15 mouse cellular contexts compared by ENCODE assay signal in the genomic region with DNA sequence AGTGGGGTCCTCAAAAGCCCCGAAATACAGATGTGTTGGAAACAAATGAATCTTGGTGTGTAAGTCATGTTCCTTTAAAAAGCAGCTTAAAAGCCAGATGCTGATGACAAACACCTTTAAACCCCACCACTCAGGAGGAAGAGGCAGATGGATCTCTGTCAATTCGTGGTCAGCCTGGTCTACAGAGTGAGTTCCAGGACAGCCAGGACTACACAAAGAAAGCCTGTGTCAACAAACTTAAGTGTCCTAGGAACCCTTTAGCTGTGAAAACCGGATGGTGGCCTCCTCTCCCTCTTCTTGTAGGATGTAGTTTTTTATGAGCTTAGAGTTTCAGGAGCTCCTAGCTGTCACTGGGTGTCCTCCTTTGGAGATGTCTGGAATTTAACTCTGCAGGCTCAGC. TPM values are rescaled to one million over a fixed set of nuclear protein-coding genes. Genes with fewer than 3 reads are reported as not detected.
A peak's percentile ranks its signal among the peaks of the same experiment; 100 is the strongest.
DNase-seq lines count a peak whose midpoint lies in the region; ATAC-seq and TF ChIP-seq lines count a peak whose summit lies in the region.
"Had no signal": no experiment of that assay in that cellular context is flagged by ENCODE, and none has a peak within 500 bp of the region (broad histone marks: within the 10 kb centered on the region; RNA-seq: fewer than 3 reads in every experiment).

No protein-coding gene starts in this region.

- H3K4me3 ChIP-seq in kidney, postnatal 0 days (replicated peaks; ENCODE audit: low read depth, low read length) = no peak overlapping the region
- H3K4me3 ChIP-seq in ES-E14 (ENCODE audit: insufficient read depth in 1 of 2, low read depth in 1 of 2, low read length in 2 of 2, poor library complexity in 1 of 2, severe bottlenecking in 1 of 2) = peak overlapping the region; percentile 0 to 24; a peak in 1 of 4 replicates
- H3K4me3 ChIP-seq in limb, embryonic 10.5 days = no peak overlapping the region
- H3K4me3 ChIP-seq in forebrain, embryonic 16.5 days (replicated peaks; ENCODE audit: low read length) = no peak overlapping the region
- H3K4me3 ChIP-seq: erythroblast, embryonic 14.5 days; liver, embryonic 13.5 days had no signal

- in situ Hi-C loops in ES-E14 (cut with MboI; ENCODE audit: low sequenced_read_pairs in 2 of 2, unreplicated experiment in 2 of 2) = no loop called here

- peak; percentile 92 for DNase-seq in heart, adult 11 months
- DNase-seq in heart, postnatal 14 days = no peak
- peak; percentile 41 for DNase-seq in kidney, postnatal 0 days (ENCODE audit: low spot score)
- DNase-seq in kidney, adult 11 months = no peak
- no peak for DNase-seq in ES-E14 (ENCODE audit: low read depth, low spot score)
- DNase-seq in limb, embryonic 10.5 days (ENCODE audit: low spot score) = no peak
- DNase-seq in testis, postnatal 14 days (ENCODE audit: low spot score) = no peak
- DNase-seq: adrenal gland, postnatal 14 days; cerebellum, adult 2 months; liver, embryonic 13.5 days; spleen, adult 18-20 months; thymus, postnatal 14 days had no signal

- H3K9me3 ChIP-seq in kidney, postnatal 0 days (replicated peaks; ENCODE audit: low read length) = no peaks in the 10 kb centered on the region
- H3K9me3 ChIP-seq in ES-E14 (ENCODE audit: control insufficient read depth, insufficient read depth, low read depth, low read length) = no peaks in the 10 kb centered on the region
- no peaks in the 10 kb centered on the region for H3K9me3 ChIP-seq in limb, embryonic 10.5 days (replicated peaks)
- H3K9me3 ChIP-seq in forebrain, embryonic 16.5 days (ENCODE audit: control insufficient read depth, low read length) = no peaks in the 10 kb centered on the region
- H3K9me3 ChIP-seq: liver, embryonic 13.5 days had no signal

- no peak overlapping the region; the same call in 1 of the 2 replicates for H3K4me2 ChIP-seq in kidney, postnatal 0 days (ENCODE audit: low read length)
- H3K4me2 ChIP-seq in forebrain, embryonic 16.5 days (ENCODE audit: low read length) = no peak overlapping the region
- H3K4me2 ChIP-seq: liver, embryonic 13.5 days had no signal

- ATAC-seq in kidney, postnatal 0 days (replicated peaks; ENCODE audit: low FRiP score, low read depth) = no peak
- ATAC-seq in forebrain, embryonic 16.5 days = no peak
- ATAC-seq: Patski had no signal

- peaks cover 3% of the 10 kb centered on the region; the same call in 1 of the 2 replicates for H3K4me1 ChIP-seq in kidney, postnatal 0 days (replicated peaks; ENCODE audit: insufficient read depth, low read length)
- H3K4me1 ChIP-seq in ES-E14 (ENCODE audit: control insufficient read depth in 2 of 2, insufficient read depth in 2 of 2, low read length in 2 of 2, poor library complexity in 1 of 2) = peaks cover 3 to 11% of the 10 kb centered on the region in 2 experiments; a peak in 2 of 4 replicates
- peaks cover 23% of the 10 kb centered on the region for H3K4me1 ChIP-seq in limb, embryonic 10.5 days
- peaks cover 7% of the 10 kb centered on the region for H3K4me1 ChIP-seq in forebrain, embryonic 16.5 days (replicated peaks; ENCODE audit: control insufficient read depth, insufficient read depth, low read length)

- intact Hi-C loops in heart, postnatal 14 days (cut with DNase I) = no loop called here

- H3K9ac ChIP-seq in kidney, postnatal 0 days (ENCODE audit: low read depth, low read length) = 0 out of 2 replicates have a peak overlapping the region, but pooled peaks have one; percentile 4
- H3K9ac ChIP-seq in ES-E14 (ENCODE audit: insufficient read depth, low read depth, low read length, poor library complexity, severe bottlenecking) = peak overlapping the region; percentile 38; the same call in 1 of the 2 replicates
- no peak overlapping the region for H3K9ac ChIP-seq in forebrain, embryonic 16.5 days (replicated peaks; ENCODE audit: low read depth, low read length)
- H3K9ac ChIP-seq: liver, embryonic 13.5 days had no signal

- TF ChIP-seq CTCF in kidney, postnatal 0 days (IDR thresholded peaks at IDR 0.05; ENCODE audit: low read depth) = no peak

- no peaks in the 10 kb centered on the region for H3K27me3 ChIP-seq in kidney, postnatal 0 days (ENCODE audit: insufficient read depth, low read length)
- no peaks in the 10 kb centered on the region for H3K27me3 ChIP-seq in limb, embryonic 10.5 days (ENCODE audit: low read depth, poor library complexity, severe bottlenecking)
- no peaks in the 10 kb centered on the region for H3K27me3 ChIP-seq in forebrain, embryonic 16.5 days (replicated peaks; ENCODE audit: control insufficient read depth, insufficient read depth, low read length)
- H3K27me3 ChIP-seq: liver, embryonic 13.5 days; Patski had no signal

- WGBS in kidney, postnatal 0 days = 39% methylated on average over 3 of the region's 3 CpGs
- 74% methylated on average over 3 of the region's 3 CpGs for WGBS in limb, embryonic 10.5 days
- WGBS in forebrain, embryonic 16.5 days = 73% methylated on average over 3 of the region's 3 CpGs

- no peaks in the 10 kb centered on the region for H3K36me3 ChIP-seq in kidney, postnatal 0 days (ENCODE audit: insufficient read depth, low read length)
- no peaks in the 10 kb centered on the region for H3K36me3 ChIP-seq in ES-E14 (ENCODE audit: control insufficient read depth, insufficient read depth, low read length, poor library complexity, severe bottlenecking)
- H3K36me3 ChIP-seq in limb, embryonic 10.5 days = peaks cover 7% of the 10 kb centered on the region
- no peaks in the 10 kb centered on the region for H3K36me3 ChIP-seq in forebrain, embryonic 16.5 days (ENCODE audit: control insufficient read depth, insufficient read depth)

- peak overlapping the region; percentile 84 for H3K27ac ChIP-seq in kidney, postnatal 0 days
- peak overlapping the region; percentile 65 for H3K27ac ChIP-seq in ES-E14 (ENCODE audit: insufficient read depth, low read depth, low read length, poor library complexity, severe bottlenecking)
- 0 out of 2 replicates have a peak overlapping the region, but pooled peaks have one; percentile 8 for H3K27ac ChIP-seq in limb, embryonic 10.5 days
- H3K27ac ChIP-seq in forebrain, embryonic 16.5 days (ENCODE audit: low read length) = no peak overlapping the region

TF ChIP-seq in ES-E14, 5 proteins besides CTCF, POLR2A, EP300 and RAD21:
- TF ChIP-seq MAFK (IDR thresholded peaks at IDR 0.05; ENCODE audit: insufficient read depth, low read depth, low read length) (no peak), ZNF384 (IDR thresholded peaks at IDR 0.05; ENCODE audit: low read depth, low read length) (no peak), CHD2 (IDR thresholded peaks at IDR 0.05; ENCODE audit: low read depth, low read length) (no peak), ZC3H11A (IDR thresholded peaks at IDR 0.05; ENCODE audit: borderline replicate concordance, low read depth, low read length) (no peak), HCFC1 (IDR thresholded peaks at IDR 0.05; ENCODE audit: borderline replicate concordance, insufficient read depth, low read length) (no peak)
TF ChIP-seq in ES-E14: peak in this region for 0.

RNA-seq across cellular contexts. Expression of a gene that starts 5.5 kb away (rescaled TPM):
- 10 to 100 TPM; 33.0 to 33.6 TPM for total RNA-seq in heart, postnatal 14 days (2021)
- polyA plus RNA-seq in kidney, postnatal 0 days (2015; fragmentation: Nextera tagmentation; extraction: Ambion mirVana) = 70.0 and 76.5 TPM in 2 replicates
- total RNA-seq in ES-E14 (2012; rRNA removed) = 30.4 and 39.5 TPM in 2 replicates
- 73.7 and 86.7 TPM in 2 replicates for polyA plus RNA-seq in limb, embryonic 10.5 days (2016; fragmentation: Nextera tagmentation; extraction: Ambion mirVana)
- polyA plus RNA-seq in forebrain, embryonic 16.5 days (2015; fragmentation: Nextera tagmentation; extraction: Ambion mirVana) = 79.3 and 93.7 TPM in 2 replicates

RNA-seq across cellular contexts. Expression of a gene that starts 16.1 kb away (rescaled TPM):
- total RNA-seq in heart, postnatal 14 days (2021) = 10 to 100 TPM; 43.7 to 58.5 TPM
- polyA plus RNA-seq in kidney, postnatal 0 days (2015; fragmentation: Nextera tagmentation; extraction: Ambion mirVana) = 43.9 and 45.4 TPM in 2 replicates
- total RNA-seq in ES-E14 (2012; rRNA removed) = 56.1 and 117 TPM in 2 replicates
- 20.2 and 24.9 TPM in 2 replicates for polyA plus RNA-seq in limb, embryonic 10.5 days (2016; fragmentation: Nextera tagmentation; extraction: Ambion mirVana)
- polyA plus RNA-seq in forebrain, embryonic 16.5 days (2015; fragmentation: Nextera tagmentation; extraction: Ambion mirVana) = 45.7 and 63.9 TPM in 2 replicates

RNA-seq across cellular contexts. Expression of a gene that starts 37.9 kb away (rescaled TPM):
- total RNA-seq in heart, postnatal 14 days (2021) = 10 to 100 TPM; 10.7 to 10.8 TPM
- polyA plus RNA-seq in kidney, postnatal 0 days (2015; fragmentation: Nextera tagmentation; extraction: Ambion mirVana) = 7.5 and 7.6 TPM in 2 replicates
- total RNA-seq in ES-E14 (2012; rRNA removed) = 18.5 and 22.4 TPM in 2 replicates
- polyA plus RNA-seq in limb, embryonic 10.5 days (2016; fragmentation: Nextera tagmentation; extraction: Ambion mirVana) = 18.0 and 21.3 TPM in 2 replicates
- polyA plus RNA-seq in forebrain, embryonic 16.5 days (2015; fragmentation: Nextera tagmentation; extraction: Ambion mirVana) = 16.2 and 19.9 TPM in 2 replicates

RNA-seq across cellular contexts. Expression of a gene that starts 40.4 kb away (rescaled TPM):
- total RNA-seq in heart, postnatal 14 days (2021) = 10 to 100 TPM; 34.6 to 34.7 TPM
- polyA plus RNA-seq in kidney, postnatal 0 days (2015; fragmentation: Nextera tagmentation; extraction: Ambion mirVana) = 9.2 and 9.4 TPM in 2 replicates
- total RNA-seq in ES-E14 (2012; rRNA removed) = 3.6 TPM in 2 replicates
- polyA plus RNA-seq in limb, embryonic 10.5 days (2016; fragmentation: Nextera tagmentation; extraction: Ambion mirVana) = 4.0 and 6.9 TPM in 2 replicates
- polyA plus RNA-seq in forebrain, embryonic 16.5 days (2015; fragmentation: Nextera tagmentation; extraction: Ambion mirVana) = 5.9 and 7.0 TPM in 2 replicates

RNA-seq across cellular contexts. Expression of a gene that starts 40.9 kb away (rescaled TPM):
- total RNA-seq in heart, postnatal 14 days (2021) = 100 to 1,000 TPM in 1 of 2 experiments, 10 to 100 TPM in 1; 97.7 to 103 TPM
- polyA plus RNA-seq in kidney, postnatal 0 days (2015; fragmentation: Nextera tagmentation; extraction: Ambion mirVana) = 219 and 254 TPM in 2 replicates
- 103 and 216 TPM in 2 replicates for total RNA-seq in ES-E14 (2012; rRNA removed)
- 93.0 and 105 TPM in 2 replicates for polyA plus RNA-seq in limb, embryonic 10.5 days (2016; fragmentation: Nextera tagmentation; extraction: Ambion mirVana)
- 98.9 and 102 TPM in 2 replicates for polyA plus RNA-seq in forebrain, embryonic 16.5 days (2015; fragmentation: Nextera tagmentation; extraction: Ambion mirVana)

Comparison
In these comparisons a context has a peak if more than half of its experiments do, and no peak if none do; other contexts are left out.
1. DNase-seq: peak in heart, adult 11 months (single experiment) and kidney, postnatal 0 days (single experiment); none in heart, postnatal 14 days (0 of 2), kidney, adult 11 months (single experiment), ES-E14 (single experiment), limb, embryonic 10.5 days (single experiment) and testis, postnatal 14 days (single experiment).
2. H3K4me3 ChIP-seq: peak in ES-E14 (2 of 2); none in kidney, postnatal 0 days (single experiment), limb, embryonic 10.5 days (single experiment) and forebrain, embryonic 16.5 days (single experiment).